Mouse (Mus musculus) frontal cortex, adult (tissue): ENCODE measurements around the gene Sncg.
A peak's percentile ranks its signal among the peaks of the same experiment; 100 is the strongest.

ENCODE experiments used
- ATAC-seq: cut with Nextera tagmentation; 2 replicates; pipeline ENCODE4 v1.9.2; 2017; ENCODE audit warnings: mild to moderate bottlenecking, moderate library complexity, mixed read lengths; ENCODE audit not compliant: low TSS enrichment

Gene Sncg

DNA sequence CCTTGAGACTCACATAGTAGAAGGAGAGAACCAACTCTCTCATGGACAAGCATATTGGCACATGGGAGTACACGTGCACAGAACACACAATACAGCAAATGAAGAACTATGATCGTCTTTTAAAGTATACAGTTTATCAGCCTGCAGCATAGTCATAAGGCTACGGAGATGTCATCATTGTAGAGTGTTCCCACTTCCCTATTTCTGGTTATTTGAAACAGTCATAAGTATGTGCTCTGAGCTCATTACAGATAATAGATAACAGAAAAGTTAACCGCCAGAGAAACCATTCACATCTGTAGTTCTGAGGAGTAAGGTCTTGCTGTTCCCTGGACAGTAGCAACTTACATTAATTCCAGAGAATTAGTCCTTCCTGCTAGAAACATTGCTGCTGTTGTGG is 31.5 kb downstream of the Sncg start:
- no peak for ATAC-seq

DNA sequence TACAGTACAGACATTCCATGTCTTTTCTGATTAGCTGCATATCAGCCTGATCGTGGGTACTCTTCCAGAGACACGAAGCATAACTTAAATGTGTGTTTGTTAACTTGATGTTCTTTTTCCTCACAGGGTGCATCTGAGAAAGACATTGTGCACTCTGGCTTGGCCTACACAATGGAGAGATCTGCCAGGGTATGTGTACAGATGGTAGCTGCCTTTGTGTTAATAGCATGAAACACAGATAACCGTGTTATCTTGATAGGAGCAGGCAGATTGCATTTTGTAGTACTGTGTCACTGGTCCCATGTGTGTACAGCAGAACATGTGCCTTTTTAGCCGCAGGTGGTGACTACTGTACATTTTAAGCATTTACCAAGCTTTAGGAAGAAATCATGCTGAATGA is 32.6 kb downstream of the Sncg start:
- ATAC-seq, result no peak

DNA sequence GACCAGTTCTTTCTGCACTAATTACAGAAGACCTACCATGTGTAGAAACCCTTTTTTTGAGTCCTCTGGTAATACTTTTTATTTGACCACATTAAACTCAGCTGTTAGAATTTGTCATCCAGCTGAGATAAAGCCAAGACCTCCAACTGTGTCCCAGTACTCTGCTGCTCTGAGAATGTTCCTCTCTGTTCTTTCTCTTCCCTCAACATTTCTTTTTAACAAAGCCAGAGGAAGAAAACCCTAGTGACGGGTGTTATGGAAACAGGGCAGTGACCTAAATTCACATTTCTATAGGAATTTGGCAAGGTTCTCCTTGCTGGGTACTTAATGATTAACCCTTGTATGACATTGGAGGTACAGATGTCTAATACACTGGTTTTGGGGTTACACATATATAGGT is 35.1 kb downstream of the Sncg start:
- ATAC-seq, result no peak

DNA sequence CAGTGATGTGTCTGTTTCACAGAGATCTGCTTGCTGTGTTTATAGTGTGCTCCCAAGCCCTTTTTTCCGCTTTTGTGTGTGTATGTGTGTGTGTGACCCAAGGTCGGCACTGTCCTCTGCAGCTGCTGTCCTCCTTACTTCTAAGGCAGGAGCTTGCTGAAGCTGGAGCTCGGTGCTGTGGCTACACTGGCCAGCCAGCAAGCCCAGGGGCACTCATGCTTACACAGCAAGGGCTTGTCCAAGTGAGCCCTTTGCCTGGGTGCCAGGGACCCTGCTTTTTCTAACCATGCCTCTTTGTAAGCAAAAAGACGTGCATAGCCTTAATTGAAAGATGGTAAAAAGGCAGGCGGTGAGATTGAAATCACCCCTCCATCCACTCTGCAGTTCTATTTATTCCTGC is 42.1 kb downstream of the Sncg start:
- peak; percentile 76 for ATAC-seq

DNA sequence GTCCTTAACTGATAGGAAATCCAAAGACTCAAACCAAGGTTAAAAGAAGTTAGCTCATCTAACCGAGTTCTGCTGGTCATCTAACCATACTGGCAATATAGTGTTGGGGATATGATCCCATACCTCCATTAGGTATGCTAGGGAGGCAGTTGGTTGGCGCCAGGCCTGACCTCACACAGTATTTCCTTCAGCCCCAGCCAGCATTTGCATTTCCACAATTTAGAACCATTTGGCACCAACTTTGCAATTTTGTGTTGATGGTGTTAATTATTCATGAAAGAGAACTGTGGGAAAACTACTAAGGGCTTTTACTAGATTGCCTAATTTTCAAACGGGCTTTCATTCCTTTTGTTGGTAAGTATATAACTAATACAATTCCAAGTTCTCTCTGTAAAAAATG is 42.7 kb downstream of the Sncg start:
- 0 out of 2 replicates have a peak, but pooled peaks have one; percentile 20 for ATAC-seq

DNA sequence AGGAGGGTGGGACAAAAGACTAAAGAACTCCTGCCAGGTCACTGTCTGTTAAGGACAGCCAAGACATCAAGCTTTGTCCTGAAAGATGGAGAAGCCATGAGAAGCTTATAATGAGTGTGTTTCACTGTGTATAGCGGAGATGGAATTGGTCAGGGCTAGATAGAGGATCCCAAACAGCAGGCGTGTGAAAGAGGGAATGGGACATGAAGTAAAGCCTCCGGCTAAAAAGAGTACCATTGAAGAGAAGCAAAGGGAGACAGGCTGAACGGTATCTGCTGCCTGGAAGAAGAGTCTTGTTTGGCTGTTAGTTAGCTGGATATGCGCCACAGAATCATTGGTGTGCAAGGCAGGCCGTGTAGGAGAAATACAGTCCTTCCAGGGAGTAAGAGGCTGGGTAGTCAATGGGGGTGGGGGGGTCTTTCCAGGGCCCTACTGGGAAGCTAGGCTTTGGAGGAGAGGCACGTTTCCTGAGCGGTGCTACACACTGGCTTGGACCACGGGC is 43.9 kb downstream of the Sncg start:
- ATAC-seq, result no peak

DNA sequence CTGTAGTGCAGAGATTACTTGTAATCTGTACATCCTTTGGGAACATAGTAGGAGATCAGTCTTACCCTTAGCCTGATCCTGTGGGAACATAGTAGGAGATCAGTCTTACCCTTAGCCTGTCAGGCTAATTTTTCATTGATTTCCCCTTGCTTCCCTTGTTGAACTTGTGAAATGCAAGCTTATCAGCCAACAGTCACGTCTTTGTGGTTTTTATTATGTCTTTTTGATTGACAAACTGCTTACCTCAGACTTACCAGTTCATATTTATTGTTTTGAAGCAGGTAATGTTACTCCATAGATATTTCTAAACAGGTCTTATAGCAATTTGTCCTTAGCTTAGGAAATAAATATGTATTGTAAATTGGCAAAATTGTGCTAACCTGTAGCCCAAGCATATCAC is 47.0 kb downstream of the Sncg start:
- no peak for ATAC-seq

DNA sequence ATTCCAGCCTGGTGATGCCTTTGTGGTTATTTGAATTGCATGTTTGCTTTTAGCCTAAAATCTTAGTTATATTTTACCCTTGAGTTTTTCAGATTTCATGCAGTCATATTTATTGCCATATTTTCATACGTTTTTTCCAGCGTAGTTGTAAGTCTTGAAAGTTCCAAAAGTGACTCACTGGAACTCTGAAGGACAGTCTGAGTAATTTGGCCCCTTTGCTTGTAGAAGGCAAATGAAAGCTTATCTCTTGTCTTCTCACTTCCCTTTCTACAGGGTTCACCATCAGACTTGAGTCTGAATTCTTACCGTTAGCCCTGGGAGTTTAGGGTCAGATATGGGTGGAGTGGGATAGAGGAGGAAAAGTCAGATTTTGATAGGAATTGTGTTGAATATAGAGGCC is 48.0 kb downstream of the Sncg start:
- no peak for ATAC-seq

DNA sequence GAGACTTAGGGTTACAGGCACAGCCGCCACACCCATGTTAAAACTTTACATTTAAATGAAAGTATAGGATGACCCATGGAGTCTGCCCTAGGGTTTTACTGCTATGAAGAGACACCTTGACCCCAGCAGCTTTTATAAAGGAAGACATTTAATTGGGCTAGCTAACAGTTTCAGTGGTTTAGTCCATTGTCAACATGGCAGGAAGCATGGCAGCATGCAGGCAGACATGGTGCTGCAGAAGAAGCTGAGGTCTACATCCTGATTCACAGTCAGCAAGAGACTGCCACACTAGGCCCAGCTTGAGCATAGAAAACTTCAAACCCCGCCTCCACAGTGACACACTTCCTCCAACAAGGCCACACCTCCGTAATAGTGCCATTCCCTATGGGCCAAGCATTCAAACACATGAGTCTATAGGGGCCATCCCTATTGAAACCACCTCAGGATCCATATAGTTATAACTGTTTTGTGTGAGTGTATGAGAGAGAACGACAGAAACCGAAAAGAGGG is 51.0 kb downstream of the Sncg start:
- ATAC-seq, result no peak
